Mouse (Mus musculus) hindbrain, embryonic 15.5 days (tissue): ENCODE data around the gene Elmo1. TPM values are rescaled to one million over a fixed set of nuclear protein-coding genes. Genes with fewer than 3 reads are reported as not detected.

Experiments used
- ATAC-seq: fragments of 200-750 bp; cut with Nextera tagmentation; 2 replicates; pipeline ENCODE4 v1.8.0; 2017; ENCODE audit warnings: low read depth, moderate number of reproducible peaks, moderate TSS enrichment; ENCODE audit not compliant: low FRiP score
- H3K27ac ChIP-seq: fragments of 300-500 bp; sonication (generic); replicated peaks from 2 replicates; pipeline ENCODE4 v1.5.1; 2015; ENCODE audit warnings: mild to moderate bottlenecking, inconsistent platforms
- H3K27me3 ChIP-seq: fragments of 300-500 bp; sonication (generic); 2 replicates; pipeline ENCODE4 v1.6.1; 2015; ENCODE audit warnings: control low read depth, inconsistent platforms
- H3K36me3 ChIP-seq: fragments of 300-500 bp; sonication (generic); 2 replicates; pipeline ENCODE4 v1.6.1; 2015; ENCODE audit warnings: control low read depth, inconsistent platforms
- H3K4me1 ChIP-seq: fragments of 300-500 bp; sonication (generic); replicated peaks from 2 replicates; pipeline ENCODE4 v1.6.1; 2015; ENCODE audit warnings: control low read depth, inconsistent platforms
- H3K4me2 ChIP-seq: fragments of 300-500 bp; sonication (generic); 2 replicates; pipeline ENCODE4 v1.6.1; 2015; ENCODE audit warnings: moderate library complexity, mild to moderate bottlenecking, inconsistent platforms
- H3K4me3 ChIP-seq: fragments of 300-500 bp; sonication (generic); 2 replicates; pipeline ENCODE4 v1.5.1; 2015; ENCODE audit warnings: mild to moderate bottlenecking, inconsistent platforms
- H3K9ac ChIP-seq: fragments of 300-500 bp; sonication (generic); 2 replicates; pipeline ENCODE4 v1.6.1; 2015; ENCODE audit warnings: inconsistent platforms
- H3K9me3 ChIP-seq: fragments of 300-500 bp; sonication (generic); 2 replicates; pipeline ENCODE4 v1.6.1; 2016; ENCODE audit warnings: control low read depth, inconsistent platforms
- WGBS: fragments of 180-500 bp; shearing (Covaris S2); methylation state at CpG from one replicate; pipeline ENCODE4 v1.1.7; 2015; 5-methylcytosine and 5-hydroxymethylcytosine counted together
- polyA plus RNA-seq: library from polyadenylated mRNA; unstranded; fragments of >200 nt; fragmentation: Nextera tagmentation; extraction: Ambion mirVana; gene quantifications from 2 replicates; pipeline ENCODE4 v1.2.1, GENCODE M21; 2015

Elmo1 gene
- polyA plus RNA-seq, 1 experiment from 2014 or later = 47.9 TPM

- H3K9me3 ChIP-seq = no peaks in the 10 kb centered on the region
- no peak overlapping the region for H3K9ac ChIP-seq
- H3K4me2 ChIP-seq = no peak overlapping the region
- H3K36me3 ChIP-seq = no peaks in the 10 kb centered on the region
- ATAC-seq = no peak
- no peaks in the 10 kb centered on the region for H3K27me3 ChIP-seq
- no peak overlapping the region for H3K27ac ChIP-seq
- 54% methylated on average over 6 of the region's 6 CpGs for WGBS
- H3K4me1 ChIP-seq = peaks cover 4% of the 10 kb centered on the region
- H3K4me3 ChIP-seq = no peak overlapping the region
Observed at GRCm38 (mm10) chr13:20270148-20270547, 179.8 kb downstream of the Elmo1 start.

DNA sequence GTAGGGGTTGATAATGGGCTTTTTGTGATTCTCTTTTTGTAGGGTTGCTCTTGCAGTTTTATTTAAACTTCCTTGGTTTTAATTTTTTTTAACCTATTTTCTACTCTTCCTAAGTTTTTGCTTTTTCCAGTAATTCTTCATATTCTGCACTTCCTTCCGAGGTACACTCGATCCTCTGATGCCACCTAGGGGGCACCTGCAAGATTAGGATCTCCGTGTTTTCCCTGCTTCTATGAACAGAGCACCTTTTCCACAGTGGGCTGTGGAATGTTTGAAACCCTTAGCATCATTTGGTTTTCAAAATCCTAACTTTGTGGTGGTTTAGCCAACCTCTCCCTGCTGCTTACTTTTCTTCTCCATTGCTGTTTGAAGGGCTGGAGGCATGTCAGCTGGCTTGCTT lies 181.4 kb downstream of the Elmo1 start:
- ATAC-seq = 0 out of 2 replicates have a peak, but pooled peaks have one; percentile 66
- Histone ChIP-seq H3K9me3 (no peaks in the 10 kb centered on the region), H3K27me3 (no peaks in the 10 kb centered on the region), H3K4me2 (no peak overlapping the region), H3K36me3 (no peaks in the 10 kb centered on the region), H3K27ac (no peak overlapping the region), H3K4me1 (peaks cover 4% of the 10 kb centered on the region), H3K4me3 (no peak overlapping the region), H3K9ac (no peak overlapping the region)
- WGBS = 56% methylated on average over 3 of the region's 3 CpGs

GRCm38 (mm10) chr13:20272562-20272961 lies 182.2 kb downstream of the Elmo1 start:
- peak; percentile 56; the same call in 1 of the 2 replicates for ATAC-seq
- no peaks in the 10 kb centered on the region for H3K9me3 ChIP-seq
- 48% methylated on average over 6 of the region's 6 CpGs for WGBS
- no peaks in the 10 kb centered on the region for H3K27me3 ChIP-seq
- H3K4me1 ChIP-seq = peaks cover 4% of the 10 kb centered on the region
- no peak overlapping the region for H3K27ac ChIP-seq
- no peak overlapping the region for H3K4me2 ChIP-seq
- no peak overlapping the region for H3K9ac ChIP-seq
- H3K36me3 ChIP-seq = no peaks in the 10 kb centered on the region
- no peak overlapping the region for H3K4me3 ChIP-seq

- H3K9ac ChIP-seq = no peak overlapping the region
- H3K4me2 ChIP-seq = no peak overlapping the region
- no peaks in the 10 kb centered on the region for H3K27me3 ChIP-seq
- no peaks in the 10 kb centered on the region for H3K4me1 ChIP-seq
- no peak for ATAC-seq
- no peak overlapping the region for H3K27ac ChIP-seq
- H3K36me3 ChIP-seq = no peaks in the 10 kb centered on the region
- 76% methylated on average over 2 of the region's 2 CpGs for WGBS
- H3K4me3 ChIP-seq = no peak overlapping the region
- H3K9me3 ChIP-seq = no peaks in the 10 kb centered on the region
Observed at GRCm38 (mm10) chr13:20279889-20280288, 189.5 kb downstream of the Elmo1 start.

DNA sequence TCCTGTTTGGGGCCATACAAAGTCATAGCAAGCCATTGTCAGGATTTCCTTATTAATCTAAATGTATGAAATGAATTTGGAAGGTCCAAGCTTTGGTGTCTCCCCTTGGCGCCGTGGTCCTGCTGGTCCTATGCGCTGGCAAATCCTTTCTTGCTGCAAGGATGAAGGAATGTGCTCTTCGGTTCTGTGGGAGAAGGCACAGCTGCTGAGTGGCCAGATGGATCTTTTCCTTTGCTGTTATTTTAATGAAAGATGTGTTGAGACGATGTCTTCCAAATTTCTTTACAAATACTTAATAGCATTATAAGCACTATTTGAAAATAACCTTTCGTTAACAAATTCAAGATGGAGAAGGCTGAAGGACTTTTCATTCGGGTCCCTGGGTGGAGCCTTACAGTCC lies 193.5 kb downstream of the Elmo1 start:
- H3K4me1 ChIP-seq = 0 out of 2 replicates have a peak, but pooled peaks cover 2% of the 10 kb centered on the region
- 96% methylated on average over 7 of the region's 7 CpGs for WGBS
- no peak overlapping the region for H3K9ac ChIP-seq
- H3K27ac ChIP-seq = no peak overlapping the region
- H3K4me2 ChIP-seq = no peak overlapping the region
- no peaks in the 10 kb centered on the region for H3K9me3 ChIP-seq
- no peak for ATAC-seq
- H3K4me3 ChIP-seq = no peak overlapping the region
- no peaks in the 10 kb centered on the region for H3K36me3 ChIP-seq
- no peaks in the 10 kb centered on the region for H3K27me3 ChIP-seq

- no peak overlapping the region for H3K27ac ChIP-seq
- no peak for ATAC-seq
- H3K36me3 ChIP-seq = no peaks in the 10 kb centered on the region
- no peaks in the 10 kb centered on the region for H3K27me3 ChIP-seq
- no peak overlapping the region for H3K4me3 ChIP-seq
- H3K4me2 ChIP-seq = no peak overlapping the region
- 88% methylated on average over 6 of the region's 6 CpGs for WGBS
- H3K9ac ChIP-seq = no peak overlapping the region
- H3K4me1 ChIP-seq = 0 out of 2 replicates have a peak, but pooled peaks cover 2% of the 10 kb centered on the region
- no peaks in the 10 kb centered on the region for H3K9me3 ChIP-seq
Observed at GRCm38 (mm10) chr13:20286680-20287079, 196.3 kb downstream of the Elmo1 start.

DNA sequence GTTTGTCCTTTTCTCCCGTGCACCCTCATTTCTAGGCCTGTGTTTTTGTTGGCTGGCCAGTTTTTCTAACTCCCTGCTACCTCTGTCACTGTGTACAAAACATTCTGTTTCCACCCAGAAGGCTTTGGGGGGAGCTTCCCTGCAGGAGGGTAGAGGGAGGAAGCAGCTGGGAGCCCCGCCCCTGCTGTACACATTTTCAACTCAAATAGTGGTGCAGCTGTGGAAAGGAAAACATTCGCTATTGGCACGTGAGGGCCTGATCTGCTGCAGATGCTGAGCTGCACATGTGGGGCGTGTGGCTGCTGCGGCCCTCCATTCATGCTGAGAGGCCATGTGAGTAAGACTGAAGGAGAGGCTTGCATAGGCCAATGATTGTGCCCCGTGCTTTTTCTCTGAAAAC lies 198.0 kb downstream of the Elmo1 start:
- Histone ChIP-seq H3K9ac (no peak overlapping the region), H3K9me3 (no peaks in the 10 kb centered on the region), H3K4me1 (0 out of 2 replicates have a peak, but pooled peaks cover 2% of the 10 kb centered on the region), H3K27me3 (no peaks in the 10 kb centered on the region), H3K4me3 (no peak overlapping the region), H3K4me2 (no peak overlapping the region), H3K27ac (no peak overlapping the region), H3K36me3 (no peaks in the 10 kb centered on the region)
- 66% methylated on average over 7 of the region's 7 CpGs for WGBS
- peak; percentile 68 for ATAC-seq

DNA sequence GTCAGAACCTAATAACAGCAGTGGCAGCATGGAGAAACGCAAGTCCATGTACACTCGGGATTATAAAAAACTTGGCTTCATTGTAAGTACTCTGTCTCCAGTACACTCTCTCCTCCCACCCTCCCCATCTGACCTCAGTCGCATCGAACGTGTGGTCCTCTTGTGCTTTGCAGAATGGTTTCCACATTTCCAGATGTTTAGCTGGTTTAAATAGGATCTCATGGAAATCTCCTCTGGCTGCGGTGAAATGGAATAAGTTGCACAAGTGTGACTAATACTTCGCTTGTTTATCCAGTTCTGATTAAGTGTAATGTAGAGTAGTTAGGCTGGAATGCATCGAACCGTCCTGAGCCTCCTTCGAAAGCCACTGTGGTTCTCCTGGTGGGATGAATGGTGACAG lies 200.0 kb downstream of the Elmo1 start:
- ATAC-seq = no peak
- Histone ChIP-seq H3K27me3 (no peaks in the 10 kb centered on the region), H3K4me2 (no peak overlapping the region), H3K4me1 (0 out of 2 replicates have a peak, but pooled peaks cover 2% of the 10 kb centered on the region), H3K4me3 (no peak overlapping the region), H3K27ac (no peak overlapping the region), H3K36me3 (no peaks in the 10 kb centered on the region), H3K9me3 (no peaks in the 10 kb centered on the region), H3K9ac (no peak overlapping the region)
- WGBS = 85% methylated on average over 10 of the region's 10 CpGs

DNA sequence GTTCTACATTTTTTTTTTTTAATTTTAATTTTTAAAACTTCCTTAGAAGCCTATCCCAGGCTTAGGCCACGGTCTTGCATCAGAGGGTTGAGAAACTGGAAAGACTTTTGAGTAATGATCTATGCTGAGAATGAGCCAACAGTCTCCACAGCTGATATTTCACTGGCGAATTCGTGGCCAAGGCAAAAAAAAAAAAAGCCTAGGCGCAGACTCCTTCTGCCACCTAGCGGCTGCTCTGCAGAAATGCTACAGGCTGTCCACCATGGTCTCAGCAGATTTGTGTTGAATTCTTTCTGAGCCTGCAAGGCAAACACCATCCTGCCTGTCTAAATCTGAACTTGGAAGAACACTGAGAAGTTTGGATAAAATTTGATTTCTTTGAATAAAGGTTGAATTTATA lies 202.0 kb downstream of the Elmo1 start:
- WGBS = 2% methylated on average over 5 of the region's 5 CpGs
- Histone ChIP-seq H3K4me1 (0 out of 2 replicates have a peak, but pooled peaks cover 2% of the 10 kb centered on the region), H3K4me2 (no peak overlapping the region), H3K36me3 (no peaks in the 10 kb centered on the region), H3K9me3 (no peaks in the 10 kb centered on the region), H3K27me3 (no peaks in the 10 kb centered on the region), H3K4me3 (no peak overlapping the region), H3K9ac (no peak overlapping the region), H3K27ac (no peak overlapping the region)
- ATAC-seq = peak; percentile 69; the same call in 1 of the 2 replicates

DNA sequence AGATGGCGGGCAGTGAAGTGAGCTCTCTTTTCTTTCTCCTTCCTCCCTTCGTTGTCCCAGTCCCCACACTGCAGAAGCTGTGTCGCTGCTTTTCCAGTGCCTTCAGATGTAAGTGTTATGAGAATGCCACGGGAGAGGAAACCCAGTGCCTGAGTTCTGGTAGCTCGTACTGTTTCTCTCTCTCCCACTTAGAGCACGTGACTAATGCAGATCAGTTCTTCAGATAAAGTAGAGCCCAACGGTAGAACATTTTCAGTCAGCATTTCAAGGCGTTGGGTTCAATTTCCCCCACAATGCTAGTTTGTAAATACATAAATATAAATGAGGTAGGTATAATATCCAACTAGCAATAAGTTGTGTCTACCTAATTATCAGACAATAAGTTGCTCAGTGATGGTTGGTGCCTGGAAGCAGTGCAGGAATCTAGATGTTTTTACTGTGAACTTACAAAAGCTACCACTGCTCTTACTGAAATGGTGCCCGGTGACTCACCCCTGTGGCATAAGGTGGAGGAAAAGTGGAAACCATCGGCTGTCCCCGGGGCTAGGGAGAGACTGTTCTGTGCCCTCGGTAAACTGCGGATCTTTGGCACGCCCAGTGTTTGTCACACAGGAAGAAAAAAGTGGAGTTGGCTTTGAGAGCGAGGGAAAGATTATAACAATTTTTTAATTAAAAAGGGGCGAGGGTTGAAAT lies 205.0 kb downstream of the Elmo1 start:
- 87% methylated on average over 16 of the region's 16 CpGs for WGBS
- Histone ChIP-seq H3K9ac (no peak overlapping the region), H3K36me3 (no peaks in the 10 kb centered on the region), H3K4me1 (no peaks in the 10 kb centered on the region), H3K27ac (no peak overlapping the region), H3K4me2 (no peak overlapping the region), H3K9me3 (no peaks in the 10 kb centered on the region), H3K4me3 (no peak overlapping the region), H3K27me3 (no peaks in the 10 kb centered on the region)
- ATAC-seq = no peak

- no peak overlapping the region for H3K4me2 ChIP-seq
- H3K27me3 ChIP-seq = no peaks in the 10 kb centered on the region
- WGBS = 11% methylated on average over 3 of the region's 3 CpGs
- H3K9ac ChIP-seq = no peak overlapping the region
- H3K4me3 ChIP-seq = no peak overlapping the region
- no peak overlapping the region for H3K27ac ChIP-seq
- no peaks in the 10 kb centered on the region for H3K4me1 ChIP-seq
- peak; percentile 69; the same call in 1 of the 2 replicates for ATAC-seq
- no peaks in the 10 kb centered on the region for H3K36me3 ChIP-seq
- no peaks in the 10 kb centered on the region for H3K9me3 ChIP-seq
Observed at GRCm38 (mm10) chr13:20297841-20298240, 207.4 kb downstream of the Elmo1 start.

DNA sequence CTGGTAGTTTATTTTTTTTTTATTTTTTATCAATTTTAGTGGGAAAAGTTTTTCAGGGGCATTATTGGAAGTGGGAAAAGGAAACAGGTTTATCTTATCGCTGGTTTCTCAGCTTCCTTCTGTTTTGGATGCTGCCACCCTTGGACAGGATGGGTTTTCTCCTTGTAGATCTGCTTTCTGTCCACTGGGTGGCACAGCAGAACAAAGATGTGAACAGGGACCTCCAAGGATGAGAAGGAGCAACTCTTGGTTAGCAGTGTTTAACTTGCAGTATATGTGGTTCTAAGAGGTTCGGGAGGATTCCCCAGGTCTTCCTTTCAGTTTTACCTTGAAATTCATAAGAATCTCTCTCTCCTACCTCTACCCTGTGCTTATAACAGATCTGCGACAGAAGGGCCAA lies 209.0 kb downstream of the Elmo1 start:
- no peak overlapping the region for H3K27ac ChIP-seq

More for the DNA sequence above, 209.0 kb downstream of the Elmo1 start:
- Histone ChIP-seq H3K9ac (no peak overlapping the region), H3K4me1 (no peaks in the 10 kb centered on the region), H3K9me3 (no peaks in the 10 kb centered on the region), H3K4me3 (no peak overlapping the region), H3K4me2 (no peak overlapping the region), H3K27me3 (no peaks in the 10 kb centered on the region), H3K36me3 (no peaks in the 10 kb centered on the region)
- WGBS = 64% methylated on average over 3 of the region's 3 CpGs
- ATAC-seq = peak; percentile 68
